Mouse (Mus musculus): Measurements from ENCODE around the gene Med18.

The Med18 gene

DNA sequence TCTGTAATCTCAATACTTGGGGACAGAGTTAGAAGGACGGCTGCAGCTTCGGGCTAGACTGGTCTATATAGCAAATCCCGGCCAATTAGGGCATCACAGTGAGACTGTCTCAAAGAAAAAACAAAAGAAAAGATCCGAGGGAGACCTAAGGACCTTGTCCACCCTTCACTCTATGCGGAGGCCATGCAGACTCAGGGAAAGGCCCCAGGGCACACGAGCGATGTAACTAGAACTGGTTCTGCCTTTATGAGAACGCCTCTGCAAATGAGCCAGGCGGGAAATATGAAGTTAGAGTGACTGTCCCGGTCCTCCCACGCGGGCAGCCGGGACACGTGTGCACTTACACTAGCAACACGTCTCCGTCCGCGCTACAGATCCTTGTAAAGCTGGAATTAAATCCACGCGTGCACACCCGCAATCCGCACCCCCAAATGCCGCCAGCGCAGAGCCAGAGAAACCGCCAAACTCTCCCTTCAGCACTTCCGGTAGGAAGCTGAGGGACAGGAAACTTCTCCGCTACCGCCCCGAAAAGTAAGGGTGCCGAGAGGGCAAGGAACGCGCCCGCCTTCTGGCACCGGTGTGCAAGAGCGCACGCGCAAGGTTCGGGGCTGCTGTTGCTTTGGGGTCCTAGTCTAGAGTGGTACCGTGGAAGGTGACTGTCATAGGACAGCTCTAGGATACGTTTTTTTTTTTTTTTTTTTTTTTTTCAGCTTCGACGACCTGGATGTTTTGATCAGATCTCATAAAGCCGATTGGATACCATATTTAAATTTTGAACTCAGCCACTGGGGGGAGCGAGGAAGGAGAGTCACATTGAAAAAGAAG lies at the start of gene Med18:
Gene Med18 (minus strand): TSS at position 492 of the 825 bp plus-strand sequence.
- DNase-seq (ENCODE audit: low read depth) = peak; percentile 97

DNA sequence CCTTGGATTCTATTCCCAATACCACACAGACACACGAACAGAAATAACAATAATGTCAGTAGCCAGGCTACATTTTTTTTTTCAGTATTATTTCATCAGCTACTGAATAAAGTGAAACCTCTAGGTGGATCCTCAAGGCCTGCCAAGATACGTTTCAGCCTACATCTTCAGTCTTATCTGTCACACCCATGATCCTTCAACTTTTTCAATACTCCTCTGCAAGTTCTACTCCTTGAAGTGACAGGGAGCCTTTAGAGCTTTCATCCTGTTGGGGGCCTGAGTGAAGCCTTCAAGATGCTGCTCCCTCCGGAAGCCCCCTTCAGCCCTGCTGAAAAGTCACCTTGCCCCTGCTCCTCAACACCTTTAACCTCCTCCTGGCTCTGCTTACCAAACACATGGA lies 48.4 kb upstream of the Med18 start:
- no peak for DNase-seq (ENCODE audit: low read depth)

DNA sequence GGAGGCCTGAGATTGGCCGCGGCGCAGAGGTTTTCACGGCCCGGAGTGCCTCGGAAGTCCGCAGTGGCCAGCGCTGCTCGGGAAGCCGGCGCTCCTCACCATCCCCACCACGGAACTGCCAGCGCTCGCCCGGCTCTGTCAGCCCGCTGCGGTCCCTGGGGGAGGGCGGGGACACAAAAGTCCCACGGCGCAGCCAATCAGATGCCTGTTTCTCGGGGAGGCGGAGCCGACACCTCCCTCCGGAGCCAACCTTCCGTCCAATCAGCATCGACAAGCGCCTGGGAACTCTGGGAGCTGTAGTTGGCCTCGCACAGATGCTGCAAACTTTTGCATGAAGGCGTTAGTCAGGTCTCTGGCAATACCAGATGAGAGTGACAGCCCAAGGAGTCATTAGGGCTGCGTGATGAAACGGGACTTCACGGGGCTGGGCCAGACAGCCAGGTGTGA lies 46.7 kb upstream of the Med18 start, which contains the start of gene Sesn2:
Gene Sesn2 (minus strand): TSS at position 150 of the 447 bp plus-strand sequence.
- peak; percentile 98 for DNase-seq (ENCODE audit: low read depth)

DNA sequence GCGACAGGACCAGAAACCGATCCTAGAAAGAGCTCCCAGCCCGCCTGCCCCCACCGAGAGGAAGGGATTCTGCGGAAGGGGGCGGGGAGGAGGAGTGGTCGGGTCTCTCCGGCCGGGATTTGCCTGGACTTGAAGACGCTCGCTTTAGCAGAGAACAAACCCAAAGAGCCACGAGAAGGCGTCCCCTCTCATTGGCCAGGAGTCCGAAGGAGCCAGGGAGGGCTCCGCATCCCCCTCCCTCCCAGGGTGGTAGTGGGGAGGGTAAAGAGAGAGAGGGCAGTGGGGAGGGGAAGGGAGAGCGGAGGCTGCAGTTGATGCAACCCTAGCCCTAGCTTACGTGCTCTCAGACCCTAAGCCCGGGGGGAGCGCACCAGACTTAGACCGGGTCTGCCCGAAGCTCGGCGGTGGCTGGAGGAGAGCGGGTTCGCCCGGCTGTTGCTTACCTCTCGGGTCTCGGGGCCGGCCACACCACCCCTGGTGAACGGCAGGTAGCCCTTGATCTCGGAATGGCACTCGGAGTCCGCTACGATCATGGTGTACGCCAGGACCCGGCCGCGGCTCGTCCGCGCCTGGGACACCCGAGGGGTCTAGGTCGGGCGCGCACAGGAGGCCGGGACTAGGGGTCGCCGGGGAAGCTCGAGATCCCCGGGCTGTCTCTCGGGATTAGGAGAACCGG lies 46.0 kb upstream of the Med18 start:
- peak; percentile 69 for DNase-seq (ENCODE audit: low read depth)

DNA sequence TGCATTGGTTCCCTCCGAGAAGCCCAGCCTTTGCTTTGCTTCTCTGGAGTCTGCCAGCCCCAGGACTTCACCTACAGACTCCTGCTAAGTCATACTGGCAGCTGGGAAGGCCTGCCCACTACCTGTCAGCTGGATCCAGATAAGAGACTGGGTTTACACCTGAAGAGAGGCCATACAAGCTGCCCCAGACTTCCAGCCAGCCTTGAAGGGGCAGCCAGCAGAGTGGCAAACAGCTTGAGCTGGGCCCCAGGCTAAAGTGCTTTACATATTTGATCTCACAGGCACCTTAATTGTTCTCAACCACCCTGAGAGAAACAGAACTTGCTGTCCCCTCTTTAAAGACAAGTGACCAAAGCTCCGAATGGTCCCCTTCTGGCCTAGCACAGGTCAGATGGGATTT lies 43.5 kb upstream of the Med18 start:
- DNase-seq (ENCODE audit: low read depth) = no peak

DNA sequence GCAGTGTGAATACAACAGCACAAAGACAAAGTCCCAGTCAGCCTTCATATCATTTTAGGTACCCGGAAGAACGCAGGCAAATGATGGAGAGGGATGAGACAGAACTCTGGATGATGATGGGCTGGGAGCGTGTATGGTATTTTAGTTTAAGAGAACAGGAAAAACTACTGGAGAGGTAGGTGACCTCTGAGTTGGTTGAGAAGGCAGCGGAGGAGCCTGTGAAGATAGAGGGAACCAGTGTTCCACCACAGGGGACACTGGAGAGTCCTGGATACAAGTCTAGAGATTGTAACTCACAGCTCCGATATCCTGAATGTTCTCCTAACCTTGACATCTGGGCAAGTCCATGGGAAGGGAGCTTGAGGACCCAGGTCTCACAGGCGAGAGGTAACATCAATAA lies 42.5 kb upstream of the Med18 start:
- no peak for DNase-seq (ENCODE audit: low read depth)

DNA sequence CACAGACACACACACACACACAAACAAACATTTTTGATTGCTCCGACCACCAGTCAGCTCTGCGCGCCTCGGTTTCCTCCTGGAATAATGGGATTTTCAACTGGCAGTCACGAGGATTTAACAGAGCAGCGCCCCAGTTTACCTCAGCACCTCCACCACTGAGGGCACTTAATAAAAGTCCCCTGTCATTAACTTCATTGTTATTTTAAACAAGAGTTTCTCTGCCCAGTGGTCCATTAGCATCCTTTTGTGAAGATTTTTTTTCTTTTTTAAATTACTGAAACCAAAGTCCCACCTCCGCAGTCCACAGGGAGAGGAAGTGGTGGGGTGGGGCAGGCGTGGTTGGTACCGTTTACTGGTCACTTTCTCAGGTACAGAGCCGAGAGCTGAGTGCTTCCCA lies 42.1 kb upstream of the Med18 start:
- no peak for DNase-seq (ENCODE audit: low read depth)

DNA sequence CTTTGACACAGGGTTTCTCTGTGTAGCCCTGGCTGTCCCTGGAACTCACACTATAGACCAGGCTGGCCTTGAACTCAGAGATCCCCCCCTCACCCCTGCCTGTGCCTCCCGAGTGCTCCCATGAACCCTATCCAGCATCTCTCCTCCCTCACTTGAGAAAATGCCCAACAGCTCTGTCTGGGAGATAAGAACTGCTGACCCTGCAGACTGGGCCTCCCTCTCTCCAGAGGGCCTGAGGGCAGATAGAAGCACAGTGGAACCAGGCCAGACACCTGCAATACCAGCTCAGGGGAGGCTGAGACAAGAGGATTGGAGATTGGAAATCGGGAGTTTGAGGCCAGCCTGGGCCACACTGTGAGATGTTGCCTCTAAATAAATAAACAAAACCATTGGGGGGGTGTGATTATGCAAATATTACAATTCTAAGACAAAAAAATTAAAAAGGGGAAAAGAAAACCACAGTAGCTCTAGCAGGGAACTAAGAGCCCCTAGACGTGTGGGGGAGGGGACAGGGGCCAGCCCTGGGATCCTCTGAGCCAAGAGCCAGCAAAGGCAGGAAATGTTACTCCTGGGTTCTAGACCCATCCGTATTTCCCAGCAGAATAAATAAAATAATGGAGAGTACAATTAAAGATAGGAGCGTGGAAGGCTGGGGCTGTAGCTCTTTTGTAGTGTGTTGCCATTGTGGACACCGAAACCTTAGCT lies 41.5 kb upstream of the Med18 start:
- DNase-seq (ENCODE audit: low read depth) = no peak

DNA sequence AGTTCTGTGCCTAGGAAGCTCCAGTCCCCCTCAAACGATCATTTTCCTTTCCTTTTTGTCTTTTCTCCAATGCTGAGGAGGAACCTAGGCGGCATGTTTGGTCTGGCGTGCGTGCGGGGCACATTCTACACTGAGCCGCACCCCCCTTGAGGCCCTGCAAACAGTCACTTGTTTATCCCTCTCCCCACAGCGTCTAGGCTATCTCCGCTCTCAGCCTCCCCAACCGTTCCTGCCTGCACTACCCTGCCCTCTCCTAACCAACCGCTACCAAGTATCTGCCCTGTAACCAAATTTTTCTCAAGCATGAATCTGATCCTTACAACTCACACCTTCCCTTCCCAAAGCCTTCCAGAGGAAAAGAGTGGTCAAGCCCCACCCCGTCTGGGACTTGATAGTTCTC lies 39.6 kb upstream of the Med18 start:
- no peak for DNase-seq (ENCODE audit: low read depth)

DNA sequence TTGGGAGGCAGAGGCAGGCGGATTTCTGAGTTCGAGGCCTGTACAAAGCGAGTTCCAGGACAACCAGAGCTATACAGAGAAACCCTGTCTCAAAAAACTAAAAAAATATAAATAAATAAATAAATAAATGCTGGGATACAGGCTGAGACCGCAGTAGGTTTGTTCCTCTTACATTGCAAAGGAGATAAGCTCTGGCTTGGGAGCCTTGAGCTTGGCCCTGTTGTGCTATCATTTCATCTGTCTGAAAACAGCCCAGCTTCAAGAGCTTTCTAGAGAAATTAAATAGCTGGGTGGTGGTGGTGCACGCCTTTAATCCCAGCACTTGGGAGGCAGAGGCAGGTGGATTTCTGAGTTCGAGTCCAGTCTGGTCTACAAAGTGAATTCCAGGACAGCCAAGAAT lies 37.9 kb upstream of the Med18 start:
- DNase-seq (ENCODE audit: low read depth) = no peak

DNA sequence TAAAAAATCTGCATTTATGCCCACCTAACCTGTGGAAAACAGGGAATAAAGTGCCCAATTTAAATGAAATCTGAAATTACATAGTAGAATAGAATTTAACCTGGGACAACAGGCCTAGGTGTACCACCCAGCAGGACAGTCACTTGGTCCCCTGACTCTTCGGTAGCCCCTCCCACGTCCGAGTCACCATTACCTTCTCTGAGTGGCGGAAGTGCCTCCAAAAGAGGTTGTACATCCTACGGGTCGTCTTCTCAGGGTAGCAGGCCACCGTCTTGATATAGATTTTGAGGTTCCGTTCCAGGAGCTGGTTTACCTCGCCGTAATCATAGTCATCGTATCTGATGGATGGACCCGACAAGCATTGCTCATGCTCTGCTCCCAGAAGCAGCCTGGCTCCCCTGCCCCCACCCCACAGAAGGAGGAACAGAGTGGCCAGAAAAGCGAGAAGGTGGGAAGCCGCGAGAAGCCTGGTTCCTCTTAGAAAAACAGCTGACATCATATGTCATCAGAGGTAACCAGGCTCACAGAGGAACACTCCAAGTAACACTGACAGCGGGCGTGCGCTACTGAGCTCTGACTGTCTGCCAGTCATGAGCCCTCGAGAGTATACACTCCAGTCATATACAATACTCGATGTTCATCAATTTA lies 30.7 kb upstream of the Med18 start:
- DNase-seq (ENCODE audit: low read depth) = no peak

DNA sequence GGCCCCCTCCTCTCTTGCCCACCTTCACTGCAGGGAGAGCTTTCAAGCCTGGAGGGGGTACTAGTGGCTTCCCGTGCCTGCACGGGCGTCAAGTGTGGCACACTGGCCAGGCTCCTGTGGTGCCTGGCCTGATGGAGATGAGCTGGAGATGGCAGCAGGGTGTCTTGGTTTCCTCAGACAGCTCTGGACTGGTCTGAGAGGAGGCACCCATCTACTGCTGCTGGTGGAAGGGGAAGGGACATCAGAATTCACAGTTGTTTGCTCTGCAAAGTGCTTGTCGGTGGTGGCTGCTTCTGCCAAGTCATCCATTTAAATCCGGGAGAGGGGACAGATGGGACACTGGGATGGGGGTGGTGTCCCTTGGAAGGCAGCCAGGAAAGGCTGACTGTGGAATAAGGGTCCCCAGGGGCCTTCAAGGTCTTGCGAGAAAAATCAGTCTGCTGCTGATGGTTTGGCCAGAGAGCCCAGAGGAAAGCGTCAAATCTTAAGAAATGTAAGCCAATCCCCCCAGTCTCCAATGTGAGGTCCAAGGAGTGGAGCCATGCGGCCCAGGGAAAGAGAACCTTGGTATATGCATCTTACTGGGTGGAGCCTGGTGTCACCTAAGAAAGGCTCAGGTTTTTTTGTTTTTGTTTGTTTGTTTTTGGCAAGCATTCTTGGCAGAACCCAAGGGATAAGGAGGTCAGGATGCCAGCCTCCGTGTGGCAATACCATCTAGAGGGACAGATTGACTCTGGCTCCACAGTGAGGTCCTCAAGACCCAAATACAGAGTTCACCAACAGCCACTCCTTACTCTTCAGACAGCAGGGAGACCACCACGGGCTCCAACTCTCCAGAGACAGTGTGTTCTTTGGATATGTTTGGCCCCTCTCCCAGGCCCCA lies 28.7 kb upstream of the Med18 start:
- no peak for DNase-seq (ENCODE audit: low read depth)

DNA sequence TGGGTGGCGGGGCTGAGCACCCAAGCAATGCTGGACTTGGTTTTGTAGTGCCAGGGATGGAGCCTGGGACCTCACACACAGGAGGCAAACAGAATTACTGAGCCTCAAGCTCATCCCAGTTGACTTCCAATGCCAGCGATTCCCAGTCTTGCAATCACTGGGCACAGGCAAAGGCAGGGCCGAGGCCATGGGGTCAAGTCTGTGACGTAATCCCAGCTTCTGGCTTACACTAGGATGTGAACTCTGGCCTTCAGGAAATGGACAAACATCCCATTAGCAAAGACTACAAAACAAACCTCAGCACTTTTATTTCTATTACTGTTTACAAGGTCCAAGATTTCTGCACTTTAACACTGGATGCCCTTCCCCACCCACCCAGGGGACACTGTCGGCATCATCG lies 28.0 kb upstream of the Med18 start:
- no peak for DNase-seq (ENCODE audit: low read depth)

DNA sequence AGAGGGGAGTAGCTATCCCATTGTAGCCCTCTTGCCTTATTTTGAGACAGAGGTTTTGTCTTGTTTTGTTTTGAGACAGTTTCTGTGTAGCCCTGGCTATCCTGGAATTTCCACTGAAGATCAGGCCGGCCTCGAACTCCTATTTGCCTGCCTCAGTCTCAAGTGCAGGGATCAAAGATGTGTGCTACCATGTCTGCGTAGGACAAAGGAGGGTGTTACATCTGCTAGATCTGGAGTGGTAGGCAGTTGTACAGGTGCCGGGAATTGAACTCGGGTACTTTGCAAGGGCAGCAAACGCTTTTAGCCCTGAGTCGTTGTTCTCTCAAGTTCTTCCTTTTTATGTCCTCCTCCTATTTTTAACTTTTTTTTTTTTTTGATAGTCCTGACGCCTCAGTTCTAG lies 27.3 kb upstream of the Med18 start:
- no peak for DNase-seq (ENCODE audit: low read depth)

DNA sequence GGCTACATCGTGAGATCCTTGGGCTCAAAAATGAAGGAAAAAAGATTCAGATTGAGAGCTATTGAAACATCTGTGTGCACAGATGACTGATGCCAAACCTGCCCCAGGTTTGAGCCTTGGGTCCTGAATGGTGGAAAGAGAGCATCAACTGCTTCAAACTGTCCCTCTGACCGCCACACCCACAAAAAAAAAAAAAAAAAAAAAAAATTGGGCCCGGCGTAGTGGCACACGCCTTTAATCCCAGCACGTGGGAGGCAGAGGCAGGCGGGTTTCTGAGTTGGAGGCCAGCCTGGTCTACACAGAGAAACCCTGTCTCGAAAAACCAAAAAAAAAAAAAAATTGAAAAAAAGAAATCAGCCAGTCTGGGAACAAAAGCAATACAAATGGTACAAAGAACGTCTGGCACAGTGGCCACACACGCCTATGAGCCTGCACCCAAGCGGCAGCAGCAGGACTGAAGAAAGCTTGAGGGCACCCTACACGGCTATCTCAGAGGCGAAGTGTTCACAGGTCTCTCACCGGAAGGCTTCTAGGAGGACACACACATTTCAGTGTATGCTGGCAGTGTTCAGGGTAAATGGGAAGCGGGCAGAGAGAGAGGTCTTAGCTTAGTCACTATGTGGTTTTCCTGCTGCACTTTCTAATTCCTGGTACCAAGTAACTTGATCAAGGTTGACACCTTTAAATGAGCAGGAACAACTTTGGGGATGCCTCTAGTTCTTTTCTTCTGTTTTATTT lies 26.7 kb upstream of the Med18 start:
- DNase-seq (ENCODE audit: low read depth) = no peak

DNA sequence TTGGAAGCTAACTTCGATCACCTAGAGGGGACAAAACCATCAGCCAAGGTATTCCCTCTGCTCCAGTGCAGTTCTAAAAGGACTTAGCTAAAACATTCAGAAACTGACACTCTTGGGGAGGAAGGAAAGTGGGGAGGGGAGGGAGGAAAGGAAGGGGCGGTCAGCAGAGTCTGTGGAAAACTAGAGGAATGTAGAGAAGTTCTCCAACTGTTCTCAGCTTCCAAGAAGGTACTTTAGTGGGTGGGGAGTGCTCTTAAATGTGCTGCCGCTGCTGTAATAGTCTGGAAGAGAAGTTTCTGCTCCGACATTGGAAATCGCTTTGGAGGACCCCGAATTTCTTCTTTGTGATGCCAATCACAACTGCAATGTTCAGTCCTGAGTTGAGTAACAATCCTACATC lies 25.3 kb upstream of the Med18 start:
- DNase-seq (ENCODE audit: low read depth) = no peak

DNA sequence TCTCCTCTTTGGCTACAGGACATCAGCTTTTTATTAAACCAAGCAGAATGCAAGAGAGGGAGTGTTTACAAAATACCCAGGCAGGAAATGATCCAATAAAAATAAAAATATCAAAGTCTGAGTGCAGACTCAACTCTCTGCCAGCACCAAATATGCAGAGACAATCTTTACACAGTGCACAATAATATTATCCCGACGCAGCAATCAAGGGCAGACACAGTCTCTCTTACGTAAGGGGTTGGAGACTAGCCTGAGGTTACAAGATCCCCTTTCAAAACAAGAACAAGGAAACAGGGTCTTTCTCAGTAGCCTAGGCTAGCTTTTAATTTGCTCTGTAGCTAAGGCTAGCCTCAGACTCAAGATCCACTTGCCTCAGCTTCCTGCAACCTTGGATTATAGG lies 24.8 kb upstream of the Med18 start:
- no peak for DNase-seq (ENCODE audit: low read depth)

DNA sequence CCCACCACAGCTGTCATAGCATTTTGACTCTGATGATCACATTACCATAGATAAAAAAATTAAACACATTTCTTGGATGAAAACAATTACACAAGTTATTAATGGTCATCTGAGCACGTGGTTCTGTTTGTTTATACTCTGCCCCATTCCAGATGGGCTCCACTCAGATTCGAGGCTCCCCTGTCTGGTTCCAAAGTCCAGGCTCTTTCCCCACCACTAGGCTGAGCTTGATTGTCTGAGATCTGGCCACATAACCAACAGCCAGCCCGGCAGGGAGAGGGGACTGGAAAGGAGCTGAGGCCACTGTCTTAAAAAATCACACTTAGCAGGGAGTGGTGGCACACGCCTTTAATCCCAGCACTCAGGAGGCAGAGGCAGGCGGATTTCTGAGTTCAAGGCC lies 21.1 kb upstream of the Med18 start:
- no peak for DNase-seq (ENCODE audit: low read depth)

DNA sequence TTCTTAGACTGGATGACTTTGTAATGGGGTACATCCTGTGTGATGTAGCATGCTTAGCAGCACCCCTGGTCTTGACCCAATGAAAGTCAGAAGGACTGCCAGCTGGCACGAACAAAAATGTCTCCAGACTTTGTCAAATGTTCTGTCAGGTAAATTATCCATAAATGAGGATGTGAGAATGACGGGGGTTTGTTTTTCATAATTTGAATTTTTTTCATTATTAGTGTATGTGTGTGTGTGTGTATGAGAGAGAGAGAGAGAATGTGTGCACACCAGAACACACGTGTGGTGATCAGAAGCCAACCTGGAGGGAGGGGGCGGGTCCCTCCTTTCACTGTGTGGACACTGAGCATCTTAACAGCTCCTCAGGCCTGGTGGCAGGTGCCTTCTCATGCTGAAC lies 20.5 kb upstream of the Med18 start:
- DNase-seq (ENCODE audit: low read depth) = no peak

DNA sequence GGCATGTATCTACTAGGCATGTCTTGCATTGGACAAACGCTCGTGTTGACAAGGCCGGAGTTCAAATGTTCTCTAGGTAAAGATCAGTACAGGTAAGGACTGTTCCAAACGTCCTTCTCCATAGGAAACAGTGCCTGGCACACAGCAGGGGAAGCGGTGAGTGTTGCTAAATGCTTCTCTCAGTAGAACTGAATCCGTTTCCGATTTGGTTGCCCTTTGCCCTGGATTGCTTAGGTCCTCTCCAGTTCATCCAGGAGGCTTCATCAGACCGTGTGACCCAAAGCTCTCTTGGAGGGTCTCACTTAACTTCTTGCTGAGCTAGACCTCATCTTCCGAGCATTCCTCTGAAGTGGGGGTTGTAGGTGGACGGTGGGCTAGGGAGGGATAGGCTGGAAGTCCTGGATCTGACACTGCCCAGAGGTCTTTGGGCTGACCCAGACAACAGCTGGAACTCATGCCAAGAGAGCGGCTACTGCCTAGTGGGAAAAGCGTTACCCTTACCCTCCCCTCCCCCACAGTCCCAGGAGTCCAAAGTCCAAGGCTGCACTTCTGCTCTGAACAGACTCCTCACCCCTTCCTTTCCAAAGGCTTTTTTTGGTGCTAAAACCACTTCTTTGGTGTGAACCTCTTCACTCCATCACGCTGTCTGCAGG lies 19.4 kb upstream of the Med18 start:
- DNase-seq (ENCODE audit: low read depth) = no peak

Measured in induced T-regulatory cell, adult 2 months (primary cell).